Mouse (Mus musculus): ENCODE measurements at regions not wholly inside any gene's neighbourhood (a gene's known extent, or its start where the extent isn't known, plus 50 kb on each side); places are given as distances from the start of the nearest gene placed in this dataset.

GRCm38 (mm10) chr12:54314153-54314552 is 110.5 kb upstream of the Egln3 start:
- TF ChIP-seq CTCF (IDR thresholded peaks at IDR 0.05; ENCODE audit: control insufficient read depth, insufficient read depth, low read length) (no peak), POLR2A (IDR thresholded peaks at IDR 0.05; ENCODE audit: borderline replicate concordance, control insufficient read depth, low read depth, low read length) (no peak)
- no peak overlapping the region for H3K27ac ChIP-seq (ENCODE audit: control insufficient read depth, insufficient read depth, low read depth, low read length, poor library complexity)
- no peaks in the 10 kb centered on the region; the same call in 1 of the 2 replicates for H3K4me1 ChIP-seq (ENCODE audit: control insufficient read depth, insufficient read depth, low read length)
- H3K4me3 ChIP-seq (replicated peaks; ENCODE audit: control insufficient read depth, low read depth, low read length) = no peak overlapping the region
- WGBS = 84% methylated on average over 2 of the region's 2 CpGs

- WGBS = 0% methylated on average over 20 of the region's 20 CpGs
- Histone ChIP-seq H3K27ac (ENCODE audit: control insufficient read depth, insufficient read depth, low read depth, low read length, poor library complexity) (no peak overlapping the region), H3K4me1 (ENCODE audit: control insufficient read depth, insufficient read depth, low read length) (no peaks in the 10 kb centered on the region; the same call in 1 of the 2 replicates), H3K4me3 (replicated peaks; ENCODE audit: control insufficient read depth, low read depth, low read length) (no peak overlapping the region)
- no peak for TF ChIP-seq CTCF (IDR thresholded peaks at IDR 0.05; ENCODE audit: control insufficient read depth, insufficient read depth, low read length)
- TF ChIP-seq POLR2A (IDR thresholded peaks at IDR 0.05; ENCODE audit: borderline replicate concordance, control insufficient read depth, low read depth, low read length) = no peak
These were observed 109.7 kb upstream of the Egln3 start for GRCm38 (mm10) chr12:54313211-54313845.

- WGBS = 25% methylated on average over 14 of the region's 14 CpGs
- no peaks in the 10 kb centered on the region; the same call in 1 of the 2 replicates for H3K4me1 ChIP-seq (ENCODE audit: control insufficient read depth, insufficient read depth, low read length)
- TF ChIP-seq CTCF (IDR thresholded peaks at IDR 0.05; ENCODE audit: control insufficient read depth, insufficient read depth, low read length) (no peak), POLR2A (IDR thresholded peaks at IDR 0.05; ENCODE audit: borderline replicate concordance, control insufficient read depth, low read depth, low read length) (no peak)
- H3K4me3 ChIP-seq (replicated peaks; ENCODE audit: control insufficient read depth, low read depth, low read length) = no peak overlapping the region
- no peak overlapping the region for H3K27ac ChIP-seq (ENCODE audit: control insufficient read depth, insufficient read depth, low read depth, low read length, poor library complexity)
These were observed 109.0 kb upstream of the Egln3 start for GRCm38 (mm10) chr12:54312522-54313210.

- Histone ChIP-seq H3K4me1 (ENCODE audit: control insufficient read depth, insufficient read depth, low read length) (no peaks in the 10 kb centered on the region; the same call in 1 of the 2 replicates), H3K4me3 (replicated peaks; ENCODE audit: control insufficient read depth, low read depth, low read length) (no peak overlapping the region), H3K27ac (ENCODE audit: control insufficient read depth, insufficient read depth, low read depth, low read length, poor library complexity) (no peak overlapping the region)
- TF ChIP-seq POLR2A (IDR thresholded peaks at IDR 0.05; ENCODE audit: borderline replicate concordance, control insufficient read depth, low read depth, low read length) (no peak), CTCF (IDR thresholded peaks at IDR 0.05; ENCODE audit: control insufficient read depth, insufficient read depth, low read length) (no peak)
- 77% methylated on average over 4 of the region's 4 CpGs for WGBS
These were observed 108.3 kb upstream of the Egln3 start for GRCm38 (mm10) chr12:54311896-54312521.

- no peak overlapping the region for H3K27ac ChIP-seq (ENCODE audit: control insufficient read depth, insufficient read depth, low read depth, low read length, poor library complexity)
- TF ChIP-seq CTCF (IDR thresholded peaks at IDR 0.05; ENCODE audit: control insufficient read depth, insufficient read depth, low read length) (no peak), POLR2A (IDR thresholded peaks at IDR 0.05; ENCODE audit: borderline replicate concordance, control insufficient read depth, low read depth, low read length) (no peak)
- no peaks in the 10 kb centered on the region; the same call in 1 of the 2 replicates for H3K4me1 ChIP-seq (ENCODE audit: control insufficient read depth, insufficient read depth, low read length)
- H3K4me3 ChIP-seq (replicated peaks; ENCODE audit: control insufficient read depth, low read depth, low read length) = no peak overlapping the region
- WGBS = 80% methylated on average over 4 of the region's 4 CpGs
These were observed 106.2 kb upstream of the Egln3 start for GRCm38 (mm10) chr12:54309874-54310273.

GRCm38 (mm10) chr12:54309219-54309618 is 105.6 kb upstream of the Egln3 start:
- WGBS = 84% methylated on average over 6 of the region's 6 CpGs
- H3K27ac ChIP-seq (ENCODE audit: control insufficient read depth, insufficient read depth, low read depth, low read length, poor library complexity) = no peak overlapping the region

GRCm38 (mm10) chr12:54305135-54305630 is 101.5 kb upstream of the Egln3 start:
- WGBS = 54% methylated on average over 9 of the region's 9 CpGs
- no peak overlapping the region for H3K4me3 ChIP-seq (replicated peaks; ENCODE audit: control insufficient read depth, low read depth, low read length)
- no peaks in the 10 kb centered on the region for H3K4me1 ChIP-seq (ENCODE audit: control insufficient read depth, insufficient read depth, low read length)
- TF ChIP-seq CTCF (IDR thresholded peaks at IDR 0.05; ENCODE audit: control insufficient read depth, insufficient read depth, low read length) (no peak), POLR2A (IDR thresholded peaks at IDR 0.05; ENCODE audit: borderline replicate concordance, control insufficient read depth, low read depth, low read length) (no peak)
- no peak overlapping the region for H3K27ac ChIP-seq (ENCODE audit: control insufficient read depth, insufficient read depth, low read depth, low read length, poor library complexity)

More at GRCm38 (mm10) chr12:54309219-54309618, 105.6 kb upstream of the Egln3 start:
- no peak overlapping the region for H3K4me3 ChIP-seq (replicated peaks; ENCODE audit: control insufficient read depth, low read depth, low read length)
- TF ChIP-seq CTCF (IDR thresholded peaks at IDR 0.05; ENCODE audit: control insufficient read depth, insufficient read depth, low read length) = no peak
- TF ChIP-seq POLR2A (IDR thresholded peaks at IDR 0.05; ENCODE audit: borderline replicate concordance, control insufficient read depth, low read depth, low read length) = no peak
- H3K4me1 ChIP-seq (ENCODE audit: control insufficient read depth, insufficient read depth, low read length) = no peaks in the 10 kb centered on the region; the same call in 1 of the 2 replicates

- WGBS = 88% methylated on average over 8 of the region's 8 CpGs
- no peaks in the 10 kb centered on the region for H3K4me1 ChIP-seq (ENCODE audit: control insufficient read depth, insufficient read depth, low read length)
These were observed 100.1 kb upstream of the Egln3 start for GRCm38 (mm10) chr12:54303746-54304145.

More at GRCm38 (mm10) chr12:54303746-54304145, 100.1 kb upstream of the Egln3 start:
- Histone ChIP-seq H3K27ac (ENCODE audit: control insufficient read depth, insufficient read depth, low read depth, low read length, poor library complexity) (no peak overlapping the region), H3K4me3 (replicated peaks; ENCODE audit: control insufficient read depth, low read depth, low read length) (no peak overlapping the region)
- TF ChIP-seq POLR2A (IDR thresholded peaks at IDR 0.05; ENCODE audit: borderline replicate concordance, control insufficient read depth, low read depth, low read length) = no peak
- no peak for TF ChIP-seq CTCF (IDR thresholded peaks at IDR 0.05; ENCODE audit: control insufficient read depth, insufficient read depth, low read length)
